Mouse (Mus musculus) left cerebral cortex, postnatal 14 days (tissue): ENCODE measurements around the gene Mrgprg. TPM values are rescaled to one million over a fixed set of nuclear protein-coding genes. Genes with fewer than 3 reads are reported as not detected.

Experiments
- DNase-seq, 2 experiments: peaks; one replicate each; pipeline ENCODE4 v3.0.0; 2021 to 2022; ENCODE audit warnings: low spot score in 2 of 2, mixed read lengths in 1 of 2
- intact Hi-C: fragments of 180-260 bp; cut with DNase I; formaldehyde crosslinking; loops from one replicate; pipeline ENCODE4 v1.15.1; 2025
- long read RNA-seq, 2 experiments: library from polyadenylated mRNA; stranded (forward); transcript quantifications; one replicate each; pipeline ENCODE4 v2.0.0; 2021
- total RNA-seq, 2 experiments: library from RNA; stranded (reverse); gene quantifications; 2 replicates each; pipeline ENCODE4 v1.2.3; 2021

The Mrgprg gene
- total RNA-seq = not detected
- long read RNA-seq, experiment 1 = 0 reads
- long read RNA-seq, experiment 2 = 0 reads

DNA sequence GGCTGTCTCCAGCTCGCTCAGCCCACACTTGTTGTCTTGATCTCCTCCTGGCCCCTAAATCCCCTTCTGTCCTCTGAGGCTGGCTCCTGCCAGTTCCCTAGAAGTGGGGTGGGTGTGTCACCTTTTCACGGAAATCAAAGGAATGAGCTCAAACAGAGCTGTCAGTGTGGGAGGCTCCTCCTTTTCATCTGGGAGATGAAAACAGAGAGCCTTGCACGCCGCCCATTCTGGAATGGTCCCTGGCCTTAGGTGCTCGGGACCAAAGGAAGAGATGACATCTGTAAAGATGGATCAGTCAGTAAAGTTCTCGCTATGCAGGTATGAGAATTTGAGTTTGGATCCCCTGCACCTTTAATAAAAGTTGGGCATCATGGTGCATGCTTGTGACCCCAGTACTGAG, at the start of gene Mrgprg:
Gene Mrgprg (minus strand): TSS at position 101 of the 400 bp plus-strand sequence.
- no peak for DNase-seq
- intact Hi-C loops = no loop called here

GRCm38 (mm10) chr7:143808909-143809308, 42.1 kb upstream of the Mrgprg start:
- DNase-seq = peak in 1 of 2 experiments; percentile 38
- intact Hi-C loops = no loop called here

GRCm38 (mm10) chr7:143805199-143805624, 38.4 kb upstream of the Mrgprg start:
- intact Hi-C loops = no loop called here

DNA sequence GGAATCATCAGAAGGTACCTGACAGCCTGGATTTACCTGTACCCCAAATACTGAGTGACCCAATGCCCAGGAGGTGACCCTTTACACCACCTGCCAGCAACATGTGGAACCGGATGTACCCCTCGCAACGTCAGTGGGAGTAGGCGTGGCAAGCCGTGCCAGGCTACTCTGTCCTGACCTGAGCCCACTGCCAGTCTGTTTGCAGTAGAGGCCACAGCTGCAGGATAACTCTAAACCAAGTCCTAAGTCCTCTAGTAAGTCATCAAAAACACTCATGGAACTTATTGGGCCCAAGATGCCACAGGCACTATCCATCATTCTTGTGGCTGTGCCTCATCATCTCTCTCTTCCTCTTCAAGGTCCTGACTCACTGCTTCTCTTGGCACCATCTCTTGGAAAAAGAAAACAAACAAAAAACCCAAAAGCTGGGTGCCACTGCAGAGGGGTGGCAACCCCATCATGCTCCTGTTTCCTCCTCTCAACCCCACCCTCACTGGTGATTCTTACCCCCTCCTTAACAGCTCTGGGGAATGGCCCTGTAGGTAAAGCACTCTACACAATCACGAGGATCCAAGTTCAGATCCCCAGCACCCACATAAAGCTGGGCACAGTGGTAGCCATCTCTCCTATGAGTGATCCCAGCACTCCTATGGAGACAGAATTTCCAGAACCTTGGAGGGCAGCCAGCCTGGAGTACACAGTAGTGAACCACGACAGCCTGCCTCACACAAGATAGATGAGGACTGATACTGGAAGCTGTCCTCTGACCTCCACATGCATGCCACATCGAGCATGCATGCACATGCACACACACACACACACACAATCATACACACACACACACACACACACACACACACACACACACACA, 34.6 kb upstream of the Mrgprg start:
- no peak for DNase-seq
- intact Hi-C loops = no loop called here

More at GRCm38 (mm10) chr7:143805199-143805624, 38.4 kb upstream of the Mrgprg start:
- peak; percentile 59 to 82 for DNase-seq

DNA sequence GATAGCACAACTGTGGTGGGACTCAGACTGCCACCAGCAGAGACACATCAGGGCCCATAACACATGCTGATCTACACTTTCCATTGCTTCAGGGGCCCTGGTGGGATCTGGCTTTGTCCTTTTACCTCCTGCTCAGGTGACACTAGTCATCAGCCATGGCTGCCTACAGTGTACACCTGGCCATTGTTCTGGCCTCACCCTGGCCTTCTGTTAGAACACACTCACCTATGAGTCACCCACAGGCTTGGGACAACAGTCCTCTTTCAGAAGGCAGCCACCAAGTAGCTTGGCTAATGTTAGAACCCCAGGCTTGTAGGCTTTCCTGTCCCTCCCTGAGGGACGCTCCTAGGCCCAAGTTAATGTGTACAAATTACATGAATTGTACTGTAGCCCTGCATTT, 34.0 kb upstream of the Mrgprg start:
- no peak for DNase-seq

DNA sequence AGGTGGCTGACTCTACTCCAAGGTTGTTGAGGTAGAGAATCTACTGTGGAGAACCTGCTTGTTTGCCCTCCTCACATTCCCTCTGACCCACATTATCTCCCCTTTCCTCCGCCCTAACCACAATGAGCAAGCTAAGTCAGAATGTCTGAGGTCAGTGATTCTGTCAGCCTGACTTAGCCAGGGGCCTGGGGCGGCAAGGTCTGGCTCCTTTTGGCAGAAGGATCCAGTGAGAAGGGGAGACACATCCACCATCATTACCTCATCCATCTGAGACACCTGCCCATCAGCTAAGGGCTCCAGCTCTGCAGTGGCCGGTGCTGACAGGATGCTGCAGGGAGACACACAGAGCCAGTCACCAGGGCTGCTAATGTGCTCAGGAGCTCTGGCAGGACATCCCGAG, 32.0 kb upstream of the Mrgprg start:
- intact Hi-C loops = no loop called here
- DNase-seq = no peak

More for the DNA sequence above, 34.0 kb upstream of the Mrgprg start:
- intact Hi-C loops = no loop called here

DNA sequence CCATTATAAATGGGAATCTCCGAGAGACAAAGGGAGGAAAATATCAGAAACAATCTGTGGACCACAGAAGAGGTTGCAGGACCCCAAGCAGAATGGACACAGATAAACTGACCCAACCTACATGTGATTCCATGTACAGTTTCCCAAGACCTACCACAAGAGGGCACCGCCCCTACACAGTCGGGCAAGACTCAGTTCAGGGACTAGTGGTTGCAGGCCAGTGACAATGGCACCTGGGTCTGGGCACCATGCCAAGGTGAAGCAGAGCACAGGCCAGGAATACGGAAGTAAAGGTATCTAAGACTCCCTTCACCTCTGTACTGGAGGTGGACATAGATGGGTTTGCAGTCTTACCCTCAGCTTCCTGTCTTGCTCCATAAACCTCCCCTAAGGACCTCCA, 26.3 kb upstream of the Mrgprg start:
- intact Hi-C loops = no loop called here
- DNase-seq = no peak

GRCm38 (mm10) chr7:143792336-143792985, 25.7 kb upstream of the Mrgprg start:
- no peak for DNase-seq
- intact Hi-C loops = no loop called here

DNA sequence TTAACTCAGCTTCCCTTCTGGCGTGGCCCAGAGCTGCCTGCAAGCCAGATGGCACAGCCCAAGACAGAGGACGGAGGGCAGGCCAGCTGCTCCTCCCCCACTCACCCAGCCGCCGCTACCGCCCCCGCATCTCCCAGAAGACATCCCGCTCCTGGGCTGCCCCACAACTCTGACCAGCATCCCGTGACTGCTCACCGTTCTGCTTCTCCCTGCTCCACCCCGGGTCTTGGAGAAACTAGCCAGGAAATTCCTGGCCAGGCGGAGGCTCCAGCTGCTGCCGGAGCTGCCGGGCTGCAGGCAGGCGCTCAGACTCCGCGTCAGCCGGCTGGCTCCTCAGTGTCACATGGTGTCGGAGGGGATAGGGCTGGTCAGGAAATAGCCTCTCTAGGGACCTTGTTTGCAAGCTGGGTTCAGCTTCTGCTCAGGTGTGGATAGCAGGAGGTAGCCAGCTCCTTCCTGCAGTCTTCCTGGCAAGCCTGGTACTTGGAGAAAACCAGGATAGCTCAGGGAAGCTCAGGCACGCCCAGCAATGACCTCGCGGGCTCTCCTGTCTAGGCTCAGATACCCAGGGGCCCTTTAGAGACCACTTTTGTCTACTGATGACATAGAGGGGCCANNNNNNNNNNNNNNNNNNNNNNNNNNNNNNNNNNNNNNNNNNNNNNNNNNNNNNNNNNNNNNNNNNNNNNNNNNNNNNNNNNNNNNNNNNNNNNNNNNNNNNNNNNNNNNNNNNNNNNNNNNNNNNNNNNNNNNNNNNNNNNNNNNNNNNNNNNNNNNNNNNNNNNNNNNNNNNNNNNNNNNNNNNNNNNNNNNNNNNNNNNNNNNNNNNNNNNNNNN, 17.4 kb upstream of the Mrgprg start, which contains the start of gene Mrgpre:
Gene Mrgpre (minus strand): TSS at position 505 of the 834 bp plus-strand sequence.
- DNase-seq = peak; percentile 66 to 90
- intact Hi-C loops = no loop called here

DNA sequence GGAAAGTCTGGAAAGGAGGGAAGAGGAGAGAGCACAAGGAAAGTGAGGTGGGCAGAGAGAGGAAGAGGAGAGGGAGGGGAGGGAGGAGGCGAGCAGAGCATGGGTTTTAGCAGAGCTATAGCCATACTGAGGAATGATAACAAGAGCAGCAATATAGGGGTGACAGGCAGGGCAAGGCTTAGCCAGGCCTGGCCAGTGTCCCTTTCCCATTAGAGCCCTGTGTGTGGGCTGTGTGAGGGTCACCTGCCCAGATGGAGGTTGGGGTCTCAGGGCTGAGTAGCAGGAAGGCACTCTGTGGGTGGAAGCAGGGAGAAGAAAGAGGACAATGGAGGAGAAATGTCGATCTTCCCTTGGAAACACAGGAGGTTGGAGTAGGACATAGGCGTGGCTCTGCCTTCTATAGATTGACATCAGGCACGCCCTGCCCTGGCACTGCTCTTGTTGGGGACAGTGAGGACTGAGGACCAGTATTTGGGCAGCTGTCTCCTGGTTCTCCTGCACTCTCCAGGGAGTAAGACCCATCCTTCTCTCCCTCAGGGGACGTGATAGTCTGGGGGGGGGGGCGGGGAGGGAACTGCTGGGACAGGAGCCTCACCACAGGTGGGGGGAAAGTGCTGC, 16.7 kb upstream of the Mrgprg start:
- intact Hi-C loops = no loop called here
- DNase-seq = no peak

GRCm38 (mm10) chr7:143777375-143777774, 10.6 kb upstream of the Mrgprg start:
- DNase-seq = no peak
- intact Hi-C loops = no loop called here

DNA sequence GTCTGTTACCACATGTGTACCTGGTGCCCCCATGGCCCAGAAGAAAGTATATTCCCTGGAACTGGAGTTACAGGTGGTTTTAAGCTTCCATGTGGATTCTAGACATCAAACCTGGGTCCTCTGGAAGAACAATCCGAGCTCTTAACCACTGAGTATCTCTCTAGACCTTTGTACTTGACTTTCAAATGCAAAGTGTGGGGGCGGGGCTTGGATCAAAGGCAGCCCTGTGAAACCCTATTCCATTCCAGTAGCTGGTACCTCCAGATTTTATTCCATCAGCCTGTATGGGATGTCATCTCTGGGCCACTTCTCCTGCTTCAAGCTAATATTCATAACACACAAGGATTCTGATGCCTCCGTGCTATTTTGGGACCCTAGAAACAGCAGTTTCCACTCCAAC, 9.3 kb upstream of the Mrgprg start:
- intact Hi-C loops = no loop called here

DNA sequence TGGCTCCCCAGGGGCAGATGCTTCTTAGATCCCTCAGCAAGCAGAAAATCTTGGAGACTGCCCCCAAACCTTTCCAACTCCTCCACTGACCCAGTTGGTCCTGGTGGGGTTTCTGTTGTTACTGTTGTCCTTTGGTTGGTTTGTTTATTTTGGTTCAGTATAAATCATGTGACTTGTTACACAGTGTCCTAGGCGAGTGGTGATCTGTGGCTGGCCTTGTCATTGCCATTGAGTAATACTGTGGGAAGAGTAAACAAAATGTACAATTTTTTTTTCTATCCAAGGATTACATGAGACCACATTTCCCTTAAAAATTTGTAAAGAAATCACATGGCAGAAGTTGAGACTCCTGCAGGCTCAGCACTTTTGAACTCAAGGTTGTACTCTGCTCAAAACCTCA, 2.7 kb upstream of the Mrgprg start:
- intact Hi-C loops = no loop called here
- DNase-seq = no peak

More for the DNA sequence above, 9.3 kb upstream of the Mrgprg start:
- DNase-seq = no peak

DNA sequence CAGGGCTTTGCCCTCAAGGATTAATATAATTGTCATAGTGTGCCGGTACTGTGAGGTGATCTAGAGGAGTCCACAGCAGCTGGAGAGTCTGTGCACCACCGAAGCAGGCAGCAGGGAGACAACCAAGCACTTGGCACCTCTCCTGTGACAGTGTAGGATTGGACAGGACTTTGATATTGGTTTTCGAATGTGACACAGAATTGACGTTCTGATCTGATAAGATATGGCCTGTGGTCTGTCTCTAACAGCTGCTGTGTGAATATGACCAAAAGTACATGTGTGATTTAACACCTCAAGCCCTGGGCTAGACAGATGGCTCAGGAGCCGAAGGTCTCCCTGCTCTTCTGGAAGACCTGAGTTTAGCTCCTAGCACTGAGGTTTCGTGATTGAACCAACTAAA, 1.5 kb upstream of the Mrgprg start:
- intact Hi-C loops = no loop called here
- DNase-seq = no peak

GRCm38 (mm10) chr7:143764876-143765530, 1.8 kb downstream of the Mrgprg start:
- intact Hi-C loops = loop anchor here (5.0 kb wide), 2 partner anchors 58 to 188 kb away; no protein-coding TSS in a partner anchor

GRCm38 (mm10) chr7:143763794-143764193, 3.0 kb downstream of the Mrgprg start:
- intact Hi-C loops = loop anchor here (5.0 kb wide), 2 partner anchors 56 to 186 kb away; no protein-coding TSS in a partner anchor

More at GRCm38 (mm10) chr7:143764876-143765530, 1.8 kb downstream of the Mrgprg start:
- DNase-seq = no peak

GRCm38 (mm10) chr7:143758956-143759355, 7.8 kb downstream of the Mrgprg start:
- DNase-seq = no peak
- intact Hi-C loops = loop anchor here (10.0 kb wide), 1 partner anchor 284 kb away; the partner anchor contains the start of gene Slc22a18

More at GRCm38 (mm10) chr7:143763794-143764193, 3.0 kb downstream of the Mrgprg start:
- DNase-seq = no peak

DNA sequence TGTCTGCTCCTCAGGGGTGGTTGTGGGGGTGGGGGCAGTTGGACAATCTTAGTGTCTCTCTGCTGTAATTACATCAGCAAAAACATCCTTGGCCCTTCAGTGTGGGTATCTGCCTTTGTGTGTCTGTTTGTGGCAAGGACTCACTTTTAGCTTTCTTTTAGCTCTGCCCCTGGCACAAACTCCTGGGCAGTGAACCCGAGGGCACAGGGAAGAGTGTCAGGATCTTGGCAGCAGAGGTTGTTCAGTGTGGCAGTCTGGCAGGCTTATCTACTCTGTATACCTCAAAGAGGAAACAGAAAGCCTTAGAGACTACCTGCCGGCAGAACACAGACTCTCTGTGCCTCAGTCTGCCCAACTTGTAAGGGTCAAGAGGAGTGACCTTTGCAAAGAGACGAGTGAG, 9.1 kb downstream of the Mrgprg start:
- DNase-seq = no peak
- intact Hi-C loops = loop anchor here (10.0 kb wide), 1 partner anchor 283 kb away; the partner anchor contains the start of gene Slc22a18
